Mouse (Mus musculus): ENCODE results near the gene Prdm10. TPM values are rescaled to one million over a fixed set of nuclear protein-coding genes. Genes with fewer than 3 reads are reported as not detected.

Prdm10 gene
- polyA plus RNA-seq, 1 experiment from 2014 or later, result 1.2 TPM

DNA sequence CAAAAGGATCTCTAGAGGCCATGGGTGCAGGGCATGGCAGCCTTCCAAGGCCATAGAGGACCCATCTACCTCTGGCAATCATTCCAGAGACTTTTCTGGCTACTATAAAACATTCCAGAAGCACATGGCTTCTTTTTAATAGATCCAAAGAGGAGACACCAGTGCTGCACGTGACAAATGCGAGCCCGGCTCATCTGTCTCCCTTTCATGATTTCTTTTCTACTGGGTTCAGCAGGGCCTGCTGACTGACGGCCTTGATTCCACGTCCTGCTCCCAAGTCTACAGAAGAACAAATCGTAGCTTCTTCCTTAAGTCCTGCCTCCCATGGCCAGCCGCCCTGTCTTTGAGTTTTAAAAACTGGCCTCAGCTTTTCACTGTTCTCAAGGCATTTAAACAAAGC, 1.7 kb upstream of the Prdm10 start:
- TF ChIP-seq CTCF (IDR thresholded peaks at IDR 0.05) (no peak), EP300 (IDR thresholded peaks at IDR 0.05) (no peak)
- Histone ChIP-seq H3K4me1 (ENCODE audit: insufficient read depth, low read depth, low read length) (peaks cover 5% of the 10 kb centered on the region; the same call in 1 of the 2 replicates), H3K27ac (ENCODE audit: low read length) (no peak overlapping the region), H3K9ac (replicated peaks; ENCODE audit: low read depth) (no peak overlapping the region), H3K36me3 (ENCODE audit: insufficient read depth, low read length) (no peaks in the 10 kb centered on the region), H3K4me2 (replicated peaks; ENCODE audit: low read depth, low read length) (no peak overlapping the region), H3K4me3 (ENCODE audit: low read depth, low read length) (no peak overlapping the region), H3K9me3 (ENCODE audit: low read length) (no peaks in the 10 kb centered on the region), H3K27me3 (replicated peaks; ENCODE audit: insufficient read depth, low read length) (no peaks in the 10 kb centered on the region)
- ATAC-seq (no peak), DNase-seq (ENCODE audit: low spot score) (no peak)
- 60% methylated on average over 7 of the region's 7 CpGs for WGBS

- Histone ChIP-seq H3K36me3 (ENCODE audit: insufficient read depth, low read length) (no peaks in the 10 kb centered on the region), H3K9ac (replicated peaks; ENCODE audit: low read depth) (peak overlapping the region; percentile 97; the same call in 1 of the 2 replicates), H3K4me3 (ENCODE audit: low read depth, low read length) (peak overlapping the region; percentile 95), H3K4me1 (ENCODE audit: insufficient read depth, low read depth, low read length) (peaks cover 5% of the 10 kb centered on the region; the same call in 1 of the 2 replicates), H3K27me3 (replicated peaks; ENCODE audit: insufficient read depth, low read length) (no peaks in the 10 kb centered on the region), H3K4me2 (replicated peaks; ENCODE audit: low read depth, low read length) (peak overlapping the region; percentile 61), H3K9me3 (ENCODE audit: low read length) (no peaks in the 10 kb centered on the region), H3K27ac (ENCODE audit: low read length) (peak overlapping the region; percentile 97)
- TF ChIP-seq EP300 (IDR thresholded peaks at IDR 0.05), result no peak
- no peak for TF ChIP-seq CTCF (IDR thresholded peaks at IDR 0.05)
- WGBS, result 49% methylated on average over 2 of the region's 2 CpGs
- peak; percentile 28 for DNase-seq (ENCODE audit: low spot score)
- ATAC-seq, result no peak
Observed at GRCm38 (mm10) chr9:31279306-31279705, 1.0 kb upstream of the Prdm10 start.

GRCm38 (mm10) chr9:31279885-31280365, 413 bp upstream of the Prdm10 start:
- peak overlapping the region; percentile 97; the same call in 1 of the 2 replicates for H3K9ac ChIP-seq (replicated peaks; ENCODE audit: low read depth)
- H3K27me3 ChIP-seq (replicated peaks; ENCODE audit: insufficient read depth, low read length), result no peaks in the 10 kb centered on the region
- H3K4me2 ChIP-seq (replicated peaks; ENCODE audit: low read depth, low read length), result peak overlapping the region; percentile 61
- H3K27ac ChIP-seq (ENCODE audit: low read length), result peak overlapping the region; percentile 97
- peaks cover 5% of the 10 kb centered on the region; the same call in 1 of the 2 replicates for H3K4me1 ChIP-seq (ENCODE audit: insufficient read depth, low read depth, low read length)
- no peaks in the 10 kb centered on the region for H3K9me3 ChIP-seq (ENCODE audit: low read length)
- TF ChIP-seq EP300 (IDR thresholded peaks at IDR 0.05) (no peak), CTCF (IDR thresholded peaks at IDR 0.05) (no peak)
- WGBS, result under 1% methylated on average over 25 of the region's 25 CpGs
- peak; percentile 94 for DNase-seq (ENCODE audit: low spot score)
- peak; percentile 75 for ATAC-seq
- peak overlapping the region; percentile 95 for H3K4me3 ChIP-seq (ENCODE audit: low read depth, low read length)
- no peaks in the 10 kb centered on the region for H3K36me3 ChIP-seq (ENCODE audit: insufficient read depth, low read length)

DNA sequence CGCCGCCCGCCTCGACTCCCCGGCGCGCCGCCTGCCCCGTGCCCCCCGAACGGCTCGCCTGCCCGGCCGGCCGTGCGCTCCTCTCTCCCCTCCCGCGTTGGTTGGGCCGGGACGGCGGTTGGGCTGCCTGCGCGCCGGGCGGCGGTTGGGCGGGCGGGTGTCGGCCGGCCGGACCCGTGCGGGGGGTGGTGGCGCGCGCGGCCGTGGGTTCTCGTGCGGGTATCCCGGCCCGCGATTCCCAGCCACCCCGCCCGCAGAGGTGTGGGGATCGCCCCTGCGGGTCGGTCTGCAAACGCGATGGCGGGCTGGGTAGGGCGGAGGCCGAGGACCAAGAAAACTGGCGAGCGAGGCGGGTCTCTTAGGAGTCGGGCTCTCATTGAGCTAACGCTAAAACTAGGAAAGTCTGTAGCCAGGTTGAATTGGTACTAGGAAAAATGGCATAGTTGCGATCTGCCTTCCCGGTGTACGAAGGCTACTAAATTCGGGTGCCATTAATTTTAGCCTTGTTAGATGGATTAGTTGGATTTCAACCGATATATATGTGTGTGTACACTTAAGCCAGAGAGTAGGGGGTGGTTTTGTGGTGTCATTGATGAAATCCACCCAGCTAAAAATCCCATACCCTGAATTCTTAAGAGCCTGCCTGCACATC, 799 bp downstream of the Prdm10 start:
- peak overlapping the region; percentile 97 for H3K9ac ChIP-seq (replicated peaks; ENCODE audit: low read depth)
- peaks cover 5% of the 10 kb centered on the region; the same call in 1 of the 2 replicates for H3K4me1 ChIP-seq (ENCODE audit: insufficient read depth, low read depth, low read length)
- peak overlapping the region; percentile 97 for H3K27ac ChIP-seq (ENCODE audit: low read length)
- ATAC-seq (peak; percentile 79), DNase-seq (ENCODE audit: low spot score) (peak; percentile 87)
- no peaks in the 10 kb centered on the region for H3K27me3 ChIP-seq (replicated peaks; ENCODE audit: insufficient read depth, low read length)
- no peak for TF ChIP-seq CTCF (IDR thresholded peaks at IDR 0.05)
- H3K4me3 ChIP-seq (ENCODE audit: low read depth, low read length), result peak overlapping the region; percentile 95
- under 1% methylated on average over 39 of the region's 63 CpGs for WGBS
- H3K4me2 ChIP-seq (replicated peaks; ENCODE audit: low read depth, low read length), result peak overlapping the region; percentile 61
- H3K36me3 ChIP-seq (ENCODE audit: insufficient read depth, low read length), result no peaks in the 10 kb centered on the region
- H3K9me3 ChIP-seq (ENCODE audit: low read length), result no peaks in the 10 kb centered on the region

DNA sequence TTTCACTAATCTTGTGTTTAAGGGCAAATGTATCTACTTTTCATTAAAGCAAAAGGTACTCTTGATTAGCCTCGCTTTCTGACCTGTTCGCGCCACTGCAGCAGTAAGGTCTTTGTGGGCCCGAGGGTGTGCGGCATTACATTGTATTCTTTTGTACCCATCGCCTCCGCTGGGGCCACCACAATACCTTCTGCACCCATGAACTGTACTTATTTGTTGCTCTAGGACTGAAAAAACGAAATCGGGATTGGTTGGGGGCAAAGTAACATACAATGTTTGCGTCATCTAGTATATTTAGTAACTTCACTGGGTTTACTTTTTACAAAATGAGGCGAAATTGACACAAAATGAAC, 1.3 kb downstream of the Prdm10 start:
- H3K27me3 ChIP-seq (replicated peaks; ENCODE audit: insufficient read depth, low read length), result no peaks in the 10 kb centered on the region
- 4% methylated on average over 11 of the region's 11 CpGs for WGBS
- H3K27ac ChIP-seq (ENCODE audit: low read length), result peak overlapping the region; percentile 97
- H3K9ac ChIP-seq (replicated peaks; ENCODE audit: low read depth), result peak overlapping the region; percentile 97
- DNase-seq (ENCODE audit: low spot score) (peak; percentile 46), ATAC-seq (no peak)
- H3K9me3 ChIP-seq (ENCODE audit: low read length), result no peaks in the 10 kb centered on the region
- no peaks in the 10 kb centered on the region for H3K36me3 ChIP-seq (ENCODE audit: insufficient read depth, low read length)
- no peak for TF ChIP-seq EP300 (IDR thresholded peaks at IDR 0.05)
- peak; percentile 12; the same call in 1 of the 2 replicates for TF ChIP-seq CTCF (IDR thresholded peaks at IDR 0.05)
- peaks cover 5% of the 10 kb centered on the region; the same call in 1 of the 2 replicates for H3K4me1 ChIP-seq (ENCODE audit: insufficient read depth, low read depth, low read length)
- H3K4me2 ChIP-seq (replicated peaks; ENCODE audit: low read depth, low read length), result peak overlapping the region; percentile 61
- peak overlapping the region; percentile 95 for H3K4me3 ChIP-seq (ENCODE audit: low read depth, low read length)

DNA sequence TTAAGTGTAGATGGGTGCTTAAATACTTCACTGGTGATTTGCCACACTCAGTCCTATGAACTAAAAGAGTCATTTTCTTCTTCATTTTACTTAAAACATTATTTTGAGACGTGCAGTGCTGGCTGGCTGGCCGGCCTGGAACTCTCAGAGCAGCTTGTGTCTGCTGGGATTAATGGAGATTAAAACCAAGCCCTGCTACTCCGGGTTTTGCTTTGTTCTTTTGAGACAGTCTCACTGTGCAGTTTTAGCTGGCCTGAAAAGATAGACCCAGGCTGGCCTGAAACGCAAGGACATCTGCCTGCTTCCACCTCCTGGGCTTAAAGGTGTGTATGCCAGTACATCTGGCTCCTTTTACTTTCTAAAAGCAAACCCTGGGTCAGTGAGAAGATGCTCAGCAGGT, 2.2 kb downstream of the Prdm10 start:
- ATAC-seq, result no peak
- no peak for DNase-seq (ENCODE audit: low spot score)
- no peak overlapping the region for H3K9ac ChIP-seq (replicated peaks; ENCODE audit: low read depth)
- no peaks in the 10 kb centered on the region for H3K36me3 ChIP-seq (ENCODE audit: insufficient read depth, low read length)
- H3K4me1 ChIP-seq (ENCODE audit: insufficient read depth, low read depth, low read length), result peaks cover 5% of the 10 kb centered on the region; the same call in 1 of the 2 replicates
- no peaks in the 10 kb centered on the region for H3K9me3 ChIP-seq (ENCODE audit: low read length)
- no peaks in the 10 kb centered on the region for H3K27me3 ChIP-seq (replicated peaks; ENCODE audit: insufficient read depth, low read length)
- no peak overlapping the region for H3K4me3 ChIP-seq (ENCODE audit: low read depth, low read length)
- WGBS, result 56% methylated on average over 4 of the region's 4 CpGs
- no peak overlapping the region for H3K4me2 ChIP-seq (replicated peaks; ENCODE audit: low read depth, low read length)
- TF ChIP-seq EP300 (IDR thresholded peaks at IDR 0.05), result no peak
- no peak for TF ChIP-seq CTCF (IDR thresholded peaks at IDR 0.05)
- H3K27ac ChIP-seq (ENCODE audit: low read length), result no peak overlapping the region
